Mouse (Mus musculus): ENCODE measurements around the gene Cnrip1. TPM values are rescaled to one million over a fixed set of nuclear protein-coding genes. Genes with fewer than 3 reads are reported as not detected.
"Not testable (repeated sequence)": the region's sequence is repeated elsewhere in the genome, so short reads cannot be mapped to it uniquely, and the experiment has no call there.

Cnrip1 gene
- polyA plus RNA-seq, 1 experiment from 2014 or later = 63.7 TPM

DNA sequence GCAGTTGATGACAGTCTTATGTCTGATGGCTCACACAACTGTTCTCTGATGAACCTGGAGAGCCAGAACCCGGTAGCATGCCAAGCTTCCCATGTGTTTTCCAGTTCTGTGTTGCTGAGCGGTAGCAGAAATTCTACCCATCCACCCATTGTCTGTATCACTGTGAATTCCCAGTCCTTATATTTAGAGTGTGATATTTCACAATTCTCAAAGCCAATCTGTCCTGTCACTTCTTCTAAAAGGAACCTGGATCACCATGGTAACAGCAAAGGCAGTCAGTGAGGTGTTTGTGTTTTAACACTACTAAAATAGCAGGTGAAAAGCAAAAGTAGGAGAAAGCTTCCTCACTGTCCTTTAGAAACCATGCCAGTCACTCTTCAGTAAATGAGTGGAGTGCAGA is 5.6 kb upstream of the Cnrip1 start:
- Histone ChIP-seq H3K4me3 (no peak overlapping the region), H3K9me3 (replicated peaks) (no peaks in the 10 kb centered on the region), H3K9ac (no peak overlapping the region), H3K4me1 (no peaks in the 10 kb centered on the region), H3K27ac (no peak overlapping the region), H3K27me3 (no peaks in the 10 kb centered on the region), H3K36me3 (ENCODE audit: poor library complexity, severe bottlenecking) (no peaks in the 10 kb centered on the region), H3K4me2 (no peak overlapping the region)
- no peak; the same call in 1 of the 2 replicates for ATAC-seq
- 96% methylated on average over 2 of the region's 2 CpGs for WGBS

DNA sequence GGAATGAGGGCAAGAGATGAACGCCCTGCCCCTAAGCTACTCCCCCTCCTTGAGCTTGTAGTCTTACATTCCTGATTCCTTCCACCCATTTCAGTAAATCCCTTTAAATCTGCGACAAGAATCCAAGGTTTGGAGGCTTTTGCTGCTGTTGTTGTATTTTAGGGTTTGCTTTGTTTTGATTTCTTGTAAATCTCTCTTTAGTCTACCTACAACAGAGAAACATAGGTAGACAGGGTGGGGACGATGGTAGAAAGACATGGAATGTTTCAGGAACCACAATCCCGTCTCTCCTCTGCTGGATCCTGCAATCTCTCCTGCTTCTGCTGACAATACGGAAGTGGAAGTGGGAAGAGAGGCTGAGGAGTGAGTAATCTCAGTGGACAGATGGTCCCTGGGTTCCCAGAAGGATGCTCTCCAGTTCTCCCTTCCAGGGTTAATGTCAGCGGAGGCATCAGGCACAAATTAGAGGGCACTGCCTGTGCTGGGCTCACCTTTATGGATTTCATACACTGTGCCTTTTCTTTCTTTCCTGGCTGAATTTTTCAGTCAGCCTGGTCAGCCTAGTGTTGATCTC is 1.2 kb downstream of the Cnrip1 start:
- peak overlapping the region; percentile 77 for H3K27ac ChIP-seq
- WGBS = 18% methylated on average over 6 of the region's 6 CpGs
- H3K4me1 ChIP-seq = peaks cover 17% of the 10 kb centered on the region
- no peaks in the 10 kb centered on the region for H3K36me3 ChIP-seq (ENCODE audit: poor library complexity, severe bottlenecking)
- peak overlapping the region; percentile 74 for H3K4me2 ChIP-seq
- H3K4me3 ChIP-seq = peak overlapping the region; percentile 74
- peak overlapping the region; percentile 87 for H3K9ac ChIP-seq
- 0 out of 2 replicates have a peak, but pooled peaks have one; percentile 1 for ATAC-seq
- no peaks in the 10 kb centered on the region for H3K27me3 ChIP-seq
- no peaks in the 10 kb centered on the region for H3K9me3 ChIP-seq (replicated peaks)

DNA sequence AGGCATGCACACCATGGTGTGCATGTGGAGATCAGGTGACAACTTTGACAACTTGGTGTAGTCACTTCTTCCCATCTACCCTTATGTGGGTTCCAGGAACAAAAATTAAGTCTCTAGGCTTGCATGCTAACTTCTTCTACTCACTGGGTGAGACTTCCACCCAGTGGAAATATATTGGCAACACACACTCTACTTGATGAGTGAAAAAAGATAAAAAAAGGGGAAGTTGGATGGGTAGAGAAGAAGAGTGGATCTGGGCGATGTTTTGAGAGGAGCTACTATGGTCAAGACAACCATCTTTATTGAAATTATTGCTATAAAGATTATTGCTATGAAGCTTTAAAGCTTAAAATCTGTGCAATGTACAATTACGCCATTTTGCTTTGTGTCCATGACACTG is 18.0 kb downstream of the Cnrip1 start:
- H3K27ac ChIP-seq; H3K9ac ChIP-seq; H3K4me1 ChIP-seq; H3K36me3 ChIP-seq (ENCODE audit: poor library complexity, severe bottlenecking); H3K4me2 ChIP-seq; ATAC-seq; H3K27me3 ChIP-seq; H3K4me3 ChIP-seq; H3K9me3 ChIP-seq (replicated peaks): not testable (repeated sequence)
- WGBS = 90% methylated on average over 2 of the region's 2 CpGs

GRCm38 (mm10) chr11:17075656-17076055 is 24.3 kb downstream of the Cnrip1 start:
- ATAC-seq = no peak
- no peaks in the 10 kb centered on the region for H3K9me3 ChIP-seq (replicated peaks)
- H3K27ac ChIP-seq = no peak overlapping the region
- H3K9ac ChIP-seq = no peak overlapping the region
- H3K27me3 ChIP-seq = no peaks in the 10 kb centered on the region
- H3K36me3 ChIP-seq (ENCODE audit: poor library complexity, severe bottlenecking) = 0 out of 2 replicates have a peak, but pooled peaks cover 11% of the 10 kb centered on the region
- 96% methylated on average over 2 of the region's 2 CpGs for WGBS
- H3K4me2 ChIP-seq = no peak overlapping the region
- H3K4me1 ChIP-seq = no peaks in the 10 kb centered on the region
- no peak overlapping the region for H3K4me3 ChIP-seq

- Histone ChIP-seq H3K36me3 (ENCODE audit: poor library complexity, severe bottlenecking) (0 out of 2 replicates have a peak, but pooled peaks cover 11% of the 10 kb centered on the region), H3K27me3 (no peaks in the 10 kb centered on the region), H3K4me2 (no peak overlapping the region), H3K9me3 (replicated peaks) (no peaks in the 10 kb centered on the region), H3K4me3 (no peak overlapping the region), H3K27ac (no peak overlapping the region), H3K9ac (no peak overlapping the region), H3K4me1 (no peaks in the 10 kb centered on the region)
- 45% methylated on average over 3 of the region's 3 CpGs for WGBS
- no peak for ATAC-seq
These were observed 30.7 kb downstream of the Cnrip1 start for GRCm38 (mm10) chr11:17082086-17082485.

- 55% methylated on average over 2 of the region's 2 CpGs for WGBS
- peak; percentile 70; the same call in 1 of the 2 replicates for ATAC-seq
- Histone ChIP-seq H3K36me3 (ENCODE audit: poor library complexity, severe bottlenecking) (0 out of 2 replicates have a peak, but pooled peaks cover 11% of the 10 kb centered on the region), H3K4me2 (no peak overlapping the region), H3K4me3 (no peak overlapping the region), H3K27me3 (no peaks in the 10 kb centered on the region), H3K4me1 (no peaks in the 10 kb centered on the region), H3K9me3 (replicated peaks) (no peaks in the 10 kb centered on the region), H3K27ac (no peak overlapping the region), H3K9ac (no peak overlapping the region)
These were observed 31.6 kb downstream of the Cnrip1 start for GRCm38 (mm10) chr11:17082953-17083352.

- Histone ChIP-seq H3K4me2 (no peak overlapping the region), H3K27me3 (no peaks in the 10 kb centered on the region), H3K27ac (no peak overlapping the region), H3K4me3 (no peak overlapping the region), H3K9ac (no peak overlapping the region), H3K9me3 (replicated peaks) (no peaks in the 10 kb centered on the region), H3K36me3 (ENCODE audit: poor library complexity, severe bottlenecking) (0 out of 2 replicates have a peak, but pooled peaks cover 7% of the 10 kb centered on the region), H3K4me1 (no peaks in the 10 kb centered on the region)
- no peak; the same call in 1 of the 2 replicates for ATAC-seq
- 95% methylated on average over 3 of the region's 3 CpGs for WGBS
These were observed 32.1 kb downstream of the Cnrip1 start for GRCm38 (mm10) chr11:17083455-17083854.

- no peak overlapping the region for H3K9ac ChIP-seq
- 0 out of 2 replicates have a peak, but pooled peaks cover 5% of the 10 kb centered on the region for H3K36me3 ChIP-seq (ENCODE audit: poor library complexity, severe bottlenecking)
- H3K4me1 ChIP-seq = no peaks in the 10 kb centered on the region
- H3K27ac ChIP-seq = no peak overlapping the region
- no peaks in the 10 kb centered on the region for H3K9me3 ChIP-seq (replicated peaks)
- H3K27me3 ChIP-seq = no peaks in the 10 kb centered on the region
- ATAC-seq = no peak
- no peak overlapping the region for H3K4me2 ChIP-seq
- WGBS = 78% methylated on average over 1 of the region's 1 CpGs
- no peak overlapping the region for H3K4me3 ChIP-seq
These were observed 32.5 kb downstream of the Cnrip1 start for GRCm38 (mm10) chr11:17083866-17084265.

DNA sequence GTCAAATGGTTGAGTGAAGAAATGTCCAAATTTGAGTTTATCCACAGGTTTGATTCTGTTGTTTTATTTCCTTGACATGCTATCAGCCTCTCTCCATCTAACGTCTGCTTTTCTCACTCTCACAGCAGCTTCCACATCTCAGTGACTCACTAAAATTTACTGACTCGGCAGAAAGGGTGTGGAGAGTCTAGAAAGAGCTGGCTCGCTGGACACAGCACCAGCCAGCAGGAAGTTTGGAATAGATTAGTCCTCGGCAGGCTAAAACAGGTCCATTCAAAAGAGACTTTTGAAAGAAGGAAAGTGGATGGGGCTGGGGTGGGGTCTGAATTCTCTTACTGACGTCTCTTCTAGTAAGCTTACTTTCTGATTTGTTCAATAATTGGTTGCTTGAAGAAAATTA is 34.7 kb downstream of the Cnrip1 start:
- H3K9ac ChIP-seq = no peak overlapping the region
- H3K4me1 ChIP-seq = no peaks in the 10 kb centered on the region
- 17% methylated on average over 5 of the region's 5 CpGs for WGBS
- no peaks in the 10 kb centered on the region for H3K9me3 ChIP-seq (replicated peaks)
- no peak for ATAC-seq
- no peaks in the 10 kb centered on the region for H3K27me3 ChIP-seq
- no peak overlapping the region for H3K4me3 ChIP-seq
- H3K4me2 ChIP-seq = no peak overlapping the region
- H3K27ac ChIP-seq = no peak overlapping the region
- no peaks in the 10 kb centered on the region for H3K36me3 ChIP-seq (ENCODE audit: poor library complexity, severe bottlenecking)

DNA sequence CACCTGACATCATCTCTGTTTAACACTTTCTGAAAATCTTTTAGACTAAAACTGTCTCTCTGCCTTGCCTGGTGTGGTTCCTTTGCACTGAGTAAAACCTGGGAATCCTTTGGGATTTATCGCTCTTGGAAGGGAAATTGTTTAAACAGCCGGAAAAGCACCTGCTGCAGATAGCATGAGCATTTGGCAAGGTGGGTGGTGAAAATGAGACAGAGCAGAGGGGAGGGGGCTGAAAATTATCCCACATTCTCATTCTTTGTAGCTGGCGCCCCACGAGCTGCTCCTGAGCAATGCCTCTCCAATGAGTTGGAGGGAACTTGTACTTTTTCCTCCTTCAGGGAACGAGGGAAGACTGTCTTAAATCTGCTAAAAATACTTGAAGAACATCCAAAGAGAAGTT is 55.5 kb downstream of the Cnrip1 start:
- no peak overlapping the region for H3K9ac ChIP-seq
- no peak overlapping the region for H3K27ac ChIP-seq
- H3K4me1 ChIP-seq = no peaks in the 10 kb centered on the region
- H3K9me3 ChIP-seq (replicated peaks) = no peaks in the 10 kb centered on the region
- H3K4me3 ChIP-seq = no peak overlapping the region
- ATAC-seq = no peak
- no peak overlapping the region for H3K4me2 ChIP-seq
- no peaks in the 10 kb centered on the region for H3K27me3 ChIP-seq
- WGBS = 87% methylated on average over 5 of the region's 5 CpGs
- no peaks in the 10 kb centered on the region for H3K36me3 ChIP-seq (ENCODE audit: poor library complexity, severe bottlenecking)

DNA sequence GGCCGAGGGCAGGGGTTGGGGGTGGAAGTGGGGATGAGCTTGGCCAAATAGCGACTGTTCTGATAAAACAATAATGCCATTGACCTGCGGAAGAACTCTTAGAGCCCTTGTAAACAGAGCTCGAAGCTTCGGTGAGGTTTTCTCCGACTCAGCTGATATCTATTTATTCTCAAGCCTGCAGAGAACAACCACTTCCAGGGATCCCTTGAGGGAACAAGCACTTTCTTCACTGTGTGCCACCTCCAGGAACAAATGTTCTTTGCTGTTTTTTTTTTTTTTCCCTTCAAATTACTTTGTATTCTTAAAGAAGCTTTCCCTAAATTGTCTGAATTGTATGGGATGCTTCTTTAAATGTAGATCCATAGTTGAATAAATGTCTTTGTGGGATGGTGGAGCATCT is 56.0 kb downstream of the Cnrip1 start:
- Histone ChIP-seq H3K27ac (no peak overlapping the region), H3K27me3 (no peaks in the 10 kb centered on the region), H3K4me3 (no peak overlapping the region), H3K36me3 (ENCODE audit: poor library complexity, severe bottlenecking) (no peaks in the 10 kb centered on the region), H3K4me2 (no peak overlapping the region), H3K4me1 (no peaks in the 10 kb centered on the region), H3K9me3 (replicated peaks) (no peaks in the 10 kb centered on the region), H3K9ac (no peak overlapping the region)
- 88% methylated on average over 6 of the region's 6 CpGs for WGBS
- ATAC-seq = no peak

GRCm38 (mm10) chr11:17112419-17113090 is 61.2 kb downstream of the Cnrip1 start:
- Histone ChIP-seq H3K4me3 (no peak overlapping the region), H3K4me2 (no peak overlapping the region), H3K9me3 (replicated peaks) (no peaks in the 10 kb centered on the region), H3K27ac (no peak overlapping the region), H3K36me3 (ENCODE audit: poor library complexity, severe bottlenecking) (no peaks in the 10 kb centered on the region), H3K9ac (no peak overlapping the region), H3K4me1 (no peaks in the 10 kb centered on the region), H3K27me3 (no peaks in the 10 kb centered on the region)
- 82% methylated on average over 1 of the region's 1 CpGs for WGBS
- no peak for ATAC-seq
